Mouse (Mus musculus): Measurements from ENCODE around the gene Eif3a. TPM values are rescaled to one million over a fixed set of nuclear protein-coding genes. Genes with fewer than 3 reads are reported as not detected.

The Eif3a gene
- total RNA-seq, 2 experiments from 2014 or later: 95.6 to 99.8 TPM

GRCm38 (mm10) chr19:60758896-60759835 is 31.3 kb downstream of the Eif3a start:
- no peak for DNase-seq (ENCODE audit: low spot score in 2 of 2)

GRCm38 (mm10) chr19:60757099-60757785 is 33.2 kb downstream of the Eif3a start:
- no peak for DNase-seq (ENCODE audit: low spot score in 2 of 2)

GRCm38 (mm10) chr19:60756192-60757098 is 34.0 kb downstream of the Eif3a start:
- peak; percentile 50 to 65 for DNase-seq (ENCODE audit: low spot score in 2 of 2)

- DNase-seq (ENCODE audit: low spot score in 2 of 2): peak; percentile 87 to 92
These were observed 34.8 kb downstream of the Eif3a start, which contains the start of gene Nanos1 for GRCm38 (mm10) chr19:60755438-60756191. Gene Nanos1, plus strand, starts transcription at chr19:60755987.

GRCm38 (mm10) chr19:60747801-60748200 is 42.7 kb downstream of the Eif3a start:
- no peak for DNase-seq (ENCODE audit: low spot score in 2 of 2)

GRCm38 (mm10) chr19:60743767-60744547 is 46.5 kb downstream of the Eif3a start:
- no peak for DNase-seq (ENCODE audit: low spot score in 2 of 2)

- no peak for DNase-seq (ENCODE audit: low spot score in 2 of 2)
These were observed 49.9 kb downstream of the Eif3a start for GRCm38 (mm10) chr19:60740560-60740959.

- peak in 1 of 2 experiments; percentile 46 for DNase-seq (ENCODE audit: low spot score in 2 of 2)
These were observed 58.5 kb downstream of the Eif3a start for GRCm38 (mm10) chr19:60731966-60732365.

GRCm38 (mm10) chr19:60731299-60731698 is 59.2 kb downstream of the Eif3a start:
- no peak for DNase-seq (ENCODE audit: low spot score in 2 of 2)

GRCm38 (mm10) chr19:60730281-60730852 is 60.1 kb downstream of the Eif3a start:
- DNase-seq (ENCODE audit: low spot score in 2 of 2): peak in 1 of 2 experiments; percentile 49

GRCm38 (mm10) chr19:60716381-60716780 is 74.1 kb downstream of the Eif3a start:
- DNase-seq (ENCODE audit: low spot score in 2 of 2): no peak

- DNase-seq (ENCODE audit: low spot score in 2 of 2): no peak
These were observed 77.9 kb downstream of the Eif3a start for GRCm38 (mm10) chr19:60712577-60712976.

Small RNA genes lying within 50 kb of the gene (microRNA-seq; reads per million reads assigned to microRNA genes)
- gene mmu-mir-3084-1: 0 reads per million in 2 experiments

Other genes starting within 250 kb of the Eif3a start
- 10 to 100 TPM; 51.1 to 54.8 TPM for gene Cacul1, start 209.6 kb downstream of the Eif3a start, total RNA-seq (2021)
- 10 to 100 TPM; 18.5 TPM for gene Nanos1, start 34.7 kb downstream of the Eif3a start, total RNA-seq (2021)
- gene Fam45a, start 20.9 kb upstream of the Eif3a start, total RNA-seq (2021): 10 to 100 TPM; 44.5 to 45.3 TPM
- 10 to 100 TPM; 12.5 to 17.8 TPM for gene Sfxn4, start 70.8 kb upstream of the Eif3a start, total RNA-seq (2021)
- gene Prdx3, start 83.9 kb upstream of the Eif3a start, total RNA-seq (2021): 10 to 100 TPM; 73.4 to 75.1 TPM
- 10 to 100 TPM; 10.4 to 12.4 TPM for gene Grk5, start 99.1 kb upstream of the Eif3a start, total RNA-seq (2021)

Data from layer of hippocampus, adult 18-20 months (tissue).